Mouse (Mus musculus) embryonic fibroblast, embryonic 13.5 days (primary cell): ENCODE measurements around the gene Dab2ip.

ENCODE experiments used
- CTCF ChIP-seq: IDR thresholded peaks from 2 replicates; pipeline ENCODE4 v1.5.1; 2011; ENCODE audit warnings: mild to moderate bottlenecking, control low read depth, low read length, moderate library complexity, borderline replicate concordance; ENCODE audit not compliant: insufficient read depth
- POLR2A ChIP-seq: IDR thresholded peaks from 2 replicates; pipeline ENCODE4 v1.6.1; 2011; ENCODE audit warnings: low read depth, mild to moderate bottlenecking, control low read depth, low read length, moderate library complexity

DNA sequence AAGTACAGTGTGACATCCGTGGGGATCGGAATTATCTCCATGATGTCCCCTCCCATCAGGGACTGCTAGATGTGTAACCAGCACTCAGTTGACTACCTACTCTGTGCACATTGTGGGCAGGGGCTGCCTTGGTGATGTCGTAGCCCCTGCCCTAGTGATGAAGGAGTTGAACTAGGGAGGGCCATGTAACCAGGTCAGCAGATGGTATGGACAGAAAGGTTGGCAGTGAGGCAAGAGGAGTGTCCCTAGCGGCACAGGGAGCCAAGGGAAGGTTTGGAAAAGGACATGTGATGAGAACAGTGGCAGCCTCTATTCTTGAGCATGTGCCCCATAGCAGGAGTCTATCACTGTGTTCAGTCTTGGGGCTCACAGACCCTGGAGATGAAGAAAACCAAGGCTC is 70.6 kb downstream of the Dab2ip start:
- TF ChIP-seq CTCF = no peak
- no peak for TF ChIP-seq POLR2A
